Mouse (Mus musculus): ENCODE data around the gene Eppin.

Eppin gene

GRCm38 (mm10) chr2:164560106-164560505 is 33.3 kb downstream of the Eppin start:
- no peak for DNase-seq (ENCODE audit: low spot score in 2 of 2)

- DNase-seq (ENCODE audit: low spot score in 2 of 2): no peak
Measured at GRCm38 (mm10) chr2:164558991-164559645, 34.3 kb downstream of the Eppin start.

DNA sequence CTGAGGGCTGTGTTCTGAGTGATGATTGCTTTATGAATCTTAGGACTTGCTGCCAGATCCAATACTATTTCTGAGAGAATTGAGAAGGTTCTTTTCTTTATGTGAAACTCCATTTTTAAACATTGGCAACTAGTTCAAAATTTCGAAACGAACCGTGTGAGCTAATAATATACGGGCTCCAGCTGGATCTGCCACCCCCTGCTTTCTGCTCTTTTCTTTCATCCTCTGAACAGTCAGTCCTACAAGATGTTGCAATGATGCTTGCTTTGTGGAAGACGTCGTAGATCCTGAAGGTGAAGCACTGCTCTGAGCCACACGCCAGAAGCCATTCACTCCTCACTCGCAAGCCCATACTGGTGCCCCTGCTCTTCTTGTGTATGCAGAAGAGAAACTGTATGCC is 35.0 kb downstream of the Eppin start:
- DNase-seq (ENCODE audit: low spot score in 2 of 2): no peak

DNA sequence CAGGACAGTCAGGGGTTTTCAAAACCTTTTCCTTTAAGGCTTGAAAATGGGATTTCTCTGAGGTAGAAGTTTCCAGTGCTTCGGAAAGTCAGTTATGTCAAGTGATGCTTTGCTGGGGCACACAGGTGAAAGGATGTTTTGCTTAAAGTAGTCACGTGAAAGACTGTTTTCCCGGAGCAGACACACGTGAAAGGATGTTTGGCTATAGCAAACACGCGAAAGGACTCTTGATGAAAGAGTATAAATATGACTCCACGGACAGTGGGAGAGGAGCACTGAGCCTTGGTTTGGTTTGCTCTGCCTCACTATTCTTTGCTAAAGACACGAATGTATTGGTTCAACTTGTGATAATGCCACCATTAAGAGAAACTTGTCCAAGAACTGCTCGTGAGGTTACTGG is 41.9 kb downstream of the Eppin start:
- no peak for DNase-seq (ENCODE audit: low spot score in 2 of 2)

- DNase-seq (ENCODE audit: low spot score in 2 of 2): no peak
Measured at GRCm38 (mm10) chr2:164550895-164551269, 42.5 kb downstream of the Eppin start.

DNA sequence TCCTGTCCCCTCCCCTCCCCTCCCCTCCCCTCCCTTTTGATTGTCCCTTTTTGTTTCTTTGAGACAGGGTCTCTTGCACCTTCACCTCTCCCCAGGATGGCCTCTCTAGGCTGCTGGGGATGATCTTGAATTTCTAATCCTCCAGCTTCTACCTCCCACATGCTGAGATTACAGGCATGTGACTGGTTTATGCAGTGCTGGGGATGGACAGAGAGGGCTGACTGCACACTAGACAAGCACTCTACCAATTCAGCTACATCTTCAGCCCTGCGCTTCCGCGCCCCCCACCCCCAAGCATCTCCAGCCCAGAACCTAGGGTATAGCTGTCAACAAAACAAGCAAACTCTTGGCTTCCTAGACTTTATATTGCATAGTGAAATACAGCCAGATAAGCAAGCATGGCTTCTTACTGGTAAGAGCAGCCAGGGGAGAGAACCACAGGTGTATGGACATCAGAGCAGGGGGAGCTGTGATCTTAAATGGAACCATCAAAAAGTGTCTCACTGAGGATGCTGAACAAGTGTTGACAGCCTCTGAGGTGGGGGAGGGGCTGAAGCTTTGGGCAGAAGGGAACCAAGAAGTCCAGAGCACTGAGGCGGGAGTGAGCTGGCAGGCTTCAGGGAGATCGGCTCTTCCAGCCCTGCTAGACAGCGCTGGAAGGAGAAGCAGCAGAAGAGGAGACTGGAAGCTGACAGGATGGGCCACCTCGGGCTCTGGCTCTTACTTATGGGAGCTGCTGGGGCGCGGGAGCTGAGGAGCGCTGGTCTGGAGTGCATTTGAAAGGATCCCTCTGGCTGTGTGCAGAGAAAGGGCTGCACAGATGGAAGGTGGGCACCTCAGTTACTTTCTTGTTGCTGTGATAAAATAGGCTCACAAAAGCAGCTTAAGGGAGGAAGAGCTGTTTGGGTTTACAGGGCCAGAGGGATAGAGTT is 43.2 kb downstream of the Eppin start:
- no peak for DNase-seq (ENCODE audit: low spot score in 2 of 2)

GRCm38 (mm10) chr2:164549338-164549737 is 44.1 kb downstream of the Eppin start:
- DNase-seq (ENCODE audit: low spot score in 2 of 2): no peak

GRCm38 (mm10) chr2:164544454-164545097 is 48.8 kb downstream of the Eppin start:
- no peak for DNase-seq (ENCODE audit: low spot score in 2 of 2)

GRCm38 (mm10) chr2:164543745-164544144 is 49.6 kb downstream of the Eppin start:
- no peak for DNase-seq (ENCODE audit: low spot score in 2 of 2)

DNA sequence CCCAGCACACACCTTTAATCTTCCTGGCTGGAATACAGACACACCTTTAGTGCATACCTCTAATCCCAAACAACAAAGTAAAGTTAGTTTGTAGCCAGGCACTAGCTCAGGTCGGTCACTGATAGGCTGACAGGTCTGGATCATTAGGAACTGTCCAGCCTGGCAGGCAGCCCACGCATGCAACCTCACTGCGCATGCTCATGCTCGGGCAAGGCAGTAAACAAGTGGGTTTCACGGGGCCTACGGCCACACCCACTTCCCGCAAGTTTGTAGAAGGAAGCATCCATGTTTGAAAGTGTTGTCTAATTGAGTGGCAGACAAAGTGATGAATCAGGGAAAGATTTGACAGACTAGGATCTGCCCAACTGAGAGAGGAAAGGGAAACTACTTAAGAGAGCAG is 50.8 kb downstream of the Eppin start:
- no peak for DNase-seq (ENCODE audit: low spot score in 2 of 2)

- no peak for DNase-seq (ENCODE audit: low spot score in 2 of 2)
Measured at GRCm38 (mm10) chr2:164542132-164542531, 51.3 kb downstream of the Eppin start.

DNA sequence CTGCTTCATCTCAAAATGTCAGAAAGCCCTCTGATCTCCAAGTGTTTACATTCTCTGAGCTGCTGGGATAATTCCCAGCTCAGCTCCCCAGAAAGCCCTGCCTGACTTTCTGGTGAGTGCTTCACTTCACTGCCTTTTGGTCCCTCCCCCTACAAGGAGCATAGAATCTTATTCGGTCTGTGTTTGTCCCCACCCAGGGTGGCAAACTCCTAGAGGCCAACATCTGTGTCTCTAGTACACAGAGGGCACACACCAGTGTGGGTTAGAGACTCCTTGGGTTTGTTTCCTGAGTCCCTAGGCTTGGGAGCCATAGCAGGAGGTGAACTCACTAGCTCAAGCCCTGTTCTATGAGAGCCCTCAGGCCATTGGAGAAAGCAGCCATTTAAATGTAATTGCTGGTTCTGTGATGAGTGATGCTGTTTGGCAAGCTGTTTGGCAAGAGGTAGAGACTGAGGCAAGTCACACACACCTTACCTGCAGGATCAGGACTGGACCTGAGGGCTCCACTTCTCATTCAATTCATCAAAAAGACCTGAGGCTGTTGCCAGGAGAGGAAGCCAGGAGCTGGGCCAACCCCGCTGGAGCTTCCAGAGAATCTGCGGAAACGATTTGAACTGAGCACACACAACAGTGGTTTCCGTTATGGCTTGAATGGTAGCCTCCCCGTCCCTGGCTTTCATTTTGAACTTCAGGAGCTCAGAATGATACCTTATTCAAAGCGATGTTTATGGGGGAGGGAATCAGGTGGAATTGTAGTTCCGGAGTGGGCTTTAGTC is 52.6 kb downstream of the Eppin start:
- DNase-seq (ENCODE audit: low spot score in 2 of 2): no peak
